Mouse (Mus musculus) cerebellum, adult 9-11 months (tissue): ENCODE measurements around the gene Wdr24.

ENCODE experiments used
- DNase-seq: peaks from one replicate; pipeline ENCODE4 v3.0.0; 2022

The Wdr24 gene

DNA sequence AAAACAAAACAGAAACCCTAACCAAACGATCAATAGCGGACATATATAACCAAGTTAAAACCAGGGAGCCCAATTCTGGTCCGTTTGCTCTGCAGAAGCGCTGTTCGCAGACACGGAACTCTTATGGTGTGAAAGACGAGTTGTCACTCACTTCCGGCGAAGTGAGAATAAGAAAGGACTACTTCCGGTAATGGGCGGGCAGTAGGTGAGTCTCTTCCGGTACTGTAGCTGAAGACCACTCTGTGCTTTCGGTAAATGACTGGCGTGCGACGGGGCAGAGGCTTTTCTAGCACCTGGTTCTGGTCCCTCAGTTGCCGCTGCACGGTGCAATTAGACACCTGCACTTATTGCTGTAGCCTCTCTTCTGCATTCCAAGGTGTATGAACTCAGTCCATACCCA lies at the start of gene Wdr24:
Gene Wdr24 (plus strand): TSS at position 176 of the 400 bp plus-strand sequence.
- peak; percentile 84 for DNase-seq

DNA sequence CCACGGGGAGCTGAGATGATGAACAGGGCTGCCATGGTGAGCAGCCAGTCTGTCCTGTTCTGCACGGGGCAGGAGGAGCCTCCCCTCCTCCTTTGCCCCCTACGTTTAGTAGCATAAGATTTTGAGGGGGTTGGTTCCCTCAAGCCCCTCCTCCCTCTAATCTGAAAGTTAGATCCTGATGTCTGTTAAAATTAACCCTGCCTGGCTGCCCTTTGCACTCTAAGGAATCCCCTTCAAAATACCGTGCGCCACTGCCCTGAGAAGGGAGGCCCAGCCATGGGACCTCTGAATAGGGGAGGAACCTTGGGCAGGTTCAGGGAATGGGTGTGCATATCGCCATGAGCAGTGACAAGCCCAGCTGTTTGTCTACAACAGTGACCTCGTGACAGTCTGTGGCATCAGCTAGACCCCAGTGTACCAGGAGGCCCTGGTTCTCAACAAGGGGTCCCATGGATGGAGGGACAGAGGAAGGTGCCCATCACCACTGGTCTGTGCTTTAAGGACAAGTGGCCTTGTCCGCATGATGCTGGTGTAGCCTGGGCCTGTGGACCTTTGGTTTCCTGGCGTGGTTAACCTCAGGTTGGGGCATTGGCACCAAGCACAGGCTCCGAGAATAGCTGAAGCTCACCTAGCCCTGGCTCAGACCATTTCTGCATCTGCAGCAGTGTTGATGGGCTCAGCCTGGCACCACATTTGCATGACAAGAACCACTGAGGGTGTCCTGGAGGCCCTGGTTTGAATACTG lies 47.9 kb upstream of the Wdr24 start:
- DNase-seq: peak; percentile 31

DNA sequence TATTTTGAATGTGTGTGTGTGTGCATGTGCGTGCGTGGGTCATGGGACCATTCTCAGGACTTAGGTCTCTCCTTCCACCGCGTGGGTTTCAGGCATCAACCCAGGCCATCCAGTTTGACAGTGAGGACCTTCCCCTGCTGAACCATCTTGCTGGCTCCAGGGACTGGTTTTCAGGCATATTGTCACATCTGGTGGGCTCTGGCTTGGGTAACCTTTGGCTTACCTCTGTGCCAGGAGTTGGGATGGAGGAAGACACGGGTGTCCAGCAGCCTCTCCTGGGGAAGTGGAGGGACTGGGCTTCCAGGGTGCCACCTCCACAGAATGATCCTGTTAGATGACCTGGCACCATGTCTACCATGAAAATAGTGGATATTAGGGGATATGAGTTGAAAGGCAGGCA lies 45.5 kb upstream of the Wdr24 start:
- DNase-seq: no peak

DNA sequence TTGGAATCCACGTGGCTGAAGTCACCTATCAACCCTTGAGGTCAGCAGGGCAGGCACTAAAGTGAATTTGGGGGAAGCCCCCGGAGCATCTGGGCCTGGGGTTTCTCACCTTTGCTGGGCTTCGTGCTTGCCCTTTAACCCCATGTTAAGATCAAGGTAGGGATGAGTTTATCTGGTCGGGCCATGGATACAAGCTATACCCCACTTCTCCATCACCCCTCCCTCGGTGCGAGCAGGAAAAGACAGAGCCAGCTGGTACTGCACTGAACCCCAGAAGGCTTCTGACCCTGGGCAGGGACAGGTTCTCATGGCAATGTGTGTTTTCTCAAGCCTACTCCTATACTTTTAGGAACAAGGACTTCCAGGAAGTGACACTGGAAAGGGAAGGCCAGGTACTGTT lies 42.1 kb upstream of the Wdr24 start:
- DNase-seq: no peak

DNA sequence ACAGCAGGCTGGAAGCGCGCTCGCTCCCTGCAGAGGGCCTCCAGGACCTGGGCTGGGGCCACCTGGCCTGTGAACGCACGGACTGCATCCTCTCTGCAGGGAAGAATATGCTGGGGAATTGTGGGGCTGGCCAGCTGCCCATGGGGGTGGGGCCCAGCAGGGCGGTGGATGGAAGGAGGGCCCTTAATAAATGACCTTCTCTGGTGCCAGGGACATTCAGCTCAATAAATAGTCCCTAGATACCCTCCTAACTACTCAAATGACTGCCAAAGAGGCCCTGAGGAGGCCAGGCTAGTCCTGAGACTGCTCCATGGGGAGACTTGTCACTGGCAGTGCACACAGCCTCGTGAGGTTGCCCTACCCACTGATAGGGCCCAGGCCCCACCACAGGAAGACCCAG lies 40.3 kb upstream of the Wdr24 start:
- DNase-seq: peak; percentile 73

DNA sequence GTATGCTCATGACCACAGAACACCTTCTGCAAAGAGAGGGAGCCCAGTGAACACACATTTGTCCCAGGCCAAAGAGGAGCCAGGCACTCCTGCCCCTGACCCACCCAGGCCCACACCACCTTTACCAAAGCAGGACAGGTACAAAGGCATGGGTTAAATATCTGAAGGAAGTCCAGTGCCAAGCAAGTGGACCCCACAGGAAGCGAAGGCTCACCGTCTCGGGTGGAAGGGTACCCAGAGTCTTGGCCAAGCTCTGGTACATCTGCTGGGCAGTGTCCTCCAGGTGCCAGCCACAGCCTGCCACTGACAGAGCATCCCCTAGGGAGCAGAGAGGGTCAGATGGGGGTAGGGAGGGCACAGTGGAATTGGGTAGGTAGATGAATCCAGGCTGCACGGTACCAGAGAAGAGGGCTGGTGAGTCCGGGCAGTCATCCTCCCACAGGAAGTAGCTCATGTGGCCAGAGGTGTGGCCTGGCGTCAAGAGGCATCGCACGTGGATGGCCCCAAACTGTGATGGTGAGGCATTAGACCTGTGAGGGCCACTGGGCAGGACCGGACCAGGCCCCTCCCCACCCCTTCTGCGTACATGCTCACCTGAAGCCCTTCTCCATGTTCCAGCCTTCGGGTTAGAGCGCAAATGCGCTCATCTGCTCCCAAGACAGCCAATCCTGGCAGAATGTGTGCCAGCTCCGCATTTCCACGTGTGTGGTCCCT lies 39.4 kb upstream of the Wdr24 start:
- peak; percentile 54 for DNase-seq

DNA sequence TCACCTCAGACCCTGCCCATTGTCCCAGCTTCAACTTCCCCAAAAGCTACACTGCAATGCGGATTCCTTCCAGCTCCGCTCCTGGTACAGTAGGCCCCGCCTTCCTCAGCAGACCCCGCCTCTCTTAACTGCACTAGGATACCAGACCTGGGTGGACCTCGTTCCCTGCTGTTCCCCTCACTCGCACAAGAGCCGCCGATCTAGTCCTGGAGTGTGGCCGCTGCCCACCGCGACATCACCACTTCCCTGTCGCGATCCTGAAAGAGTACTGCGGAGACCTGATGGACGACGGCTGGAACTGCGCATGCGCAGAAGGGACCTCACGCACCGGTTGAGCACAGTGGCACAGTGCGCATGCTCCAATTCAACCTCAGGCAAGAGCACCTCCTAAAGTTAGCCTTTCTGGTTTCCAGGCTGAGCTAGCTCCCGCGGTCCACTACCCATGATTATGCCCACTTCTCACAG lies 38.1 kb upstream of the Wdr24 start, which contains the start of gene Haghl:
Gene Haghl (minus strand): TSS at position 393 of the 465 bp plus-strand sequence.
- DNase-seq: peak; percentile 97

DNA sequence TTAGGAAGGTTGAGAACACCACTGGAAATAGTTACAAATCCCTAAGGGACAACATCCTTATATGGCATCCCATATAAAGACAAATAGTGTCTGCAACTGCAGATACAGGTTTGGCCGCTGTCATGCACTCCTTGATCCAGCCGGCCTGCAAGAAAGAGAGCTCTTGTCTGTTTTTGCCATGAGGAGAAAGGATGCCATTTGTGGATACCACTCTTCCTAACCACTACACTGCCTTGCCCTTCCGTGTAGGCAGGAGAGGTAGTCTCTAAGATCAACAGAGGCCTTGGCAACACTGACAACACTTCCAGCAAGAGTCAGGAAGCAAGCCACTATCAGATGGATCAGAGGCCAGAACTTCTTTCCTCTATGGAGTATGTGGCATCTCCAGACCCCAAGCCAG lies 37.1 kb upstream of the Wdr24 start, which contains the start of gene Ccdc78:
Gene Ccdc78 (plus strand): TSS at position 301 of the 400 bp plus-strand sequence.
- no peak for DNase-seq

DNA sequence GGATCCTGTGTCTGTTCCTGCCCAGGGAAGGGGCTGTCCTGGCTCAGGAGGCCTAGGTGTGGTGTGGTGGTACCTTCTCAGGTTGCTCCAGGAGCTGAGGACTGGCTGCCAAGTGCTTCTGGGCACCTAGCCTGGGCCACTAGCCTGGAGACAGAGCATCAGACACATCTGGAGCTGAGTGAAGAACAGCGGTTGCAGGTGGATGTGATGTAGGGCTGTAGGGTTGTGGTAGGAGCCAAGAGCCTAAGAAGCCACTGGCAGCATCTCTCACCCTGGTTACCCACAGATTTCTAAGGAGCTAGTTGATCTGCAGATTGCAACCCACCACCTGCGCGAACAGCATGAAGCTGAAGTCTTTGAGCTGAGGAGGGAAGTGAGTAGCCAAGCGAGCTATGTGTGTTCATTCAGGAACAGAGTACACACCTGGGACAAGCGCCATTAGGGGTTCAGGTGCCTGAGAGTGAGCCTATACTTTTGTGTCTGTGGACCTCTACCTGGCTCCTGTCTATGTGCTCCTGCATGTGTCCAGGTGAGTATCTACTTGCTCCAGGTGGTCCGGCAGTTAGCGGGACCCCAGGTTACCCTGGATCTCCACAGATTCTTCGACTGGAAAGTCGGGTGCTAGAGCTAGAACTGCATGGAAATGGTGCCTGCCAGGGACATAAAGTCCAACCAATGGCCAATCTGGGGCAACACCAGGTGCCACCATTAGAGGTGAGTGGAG lies 36.5 kb upstream of the Wdr24 start:
- no peak for DNase-seq

DNA sequence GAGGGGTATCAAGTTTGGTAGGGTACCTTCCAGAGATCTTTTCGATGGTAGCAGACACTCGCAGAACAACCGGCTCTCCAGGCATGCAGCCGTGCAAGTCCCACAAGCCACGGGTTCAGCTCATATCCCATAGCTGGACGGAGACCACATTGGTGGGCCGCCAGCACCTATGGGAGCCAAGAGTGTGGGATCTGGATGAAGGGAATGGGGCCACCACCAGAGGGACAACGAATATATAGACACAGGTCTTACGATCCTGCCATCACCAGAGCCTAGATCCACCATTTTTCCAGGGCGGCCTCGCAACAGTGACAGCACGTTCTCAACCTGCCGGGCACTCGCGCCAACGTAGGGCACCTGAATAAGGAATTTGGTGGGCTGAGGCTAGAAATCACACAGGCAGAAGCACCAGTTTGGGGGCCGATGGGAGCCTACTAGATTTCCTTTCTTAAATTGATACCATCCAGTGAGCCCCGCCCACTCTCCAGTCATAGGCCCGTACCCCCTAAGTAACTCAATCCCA lies 32.0 kb upstream of the Wdr24 start:
- no peak for DNase-seq

DNA sequence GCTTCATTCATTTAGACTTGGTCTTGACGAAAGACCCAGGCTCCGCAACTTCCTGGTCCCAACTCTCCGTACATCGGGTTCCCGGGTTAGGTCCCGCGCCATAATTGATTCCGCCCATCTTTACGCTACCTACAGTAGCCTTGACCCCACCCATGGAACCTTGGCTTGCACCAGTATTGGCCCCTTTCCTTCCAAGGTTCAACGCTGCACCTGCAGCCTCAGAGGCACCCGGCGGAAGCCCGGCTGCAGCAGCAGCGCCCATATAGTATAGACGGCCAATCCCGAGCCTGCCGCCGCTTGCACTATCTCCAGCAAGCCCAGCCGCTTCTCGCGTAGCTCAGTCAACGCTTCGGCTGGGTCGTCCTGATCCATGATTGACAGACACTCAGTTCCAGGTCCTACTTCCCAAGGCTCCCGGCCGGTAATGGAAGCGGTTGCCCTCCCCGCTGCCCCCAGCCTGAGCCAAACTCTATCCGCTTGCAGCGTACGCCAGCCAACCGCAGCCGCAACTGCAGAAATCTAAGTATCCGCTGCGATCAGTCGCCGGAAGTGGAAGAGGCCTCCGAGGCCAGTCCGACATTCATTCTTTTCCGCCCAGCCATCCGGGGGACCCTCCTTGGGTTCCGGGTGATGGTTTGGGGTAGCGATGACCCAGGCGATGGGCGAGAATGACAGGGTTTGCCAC lies 31.4 kb upstream of the Wdr24 start:
- DNase-seq: peak; percentile 85

DNA sequence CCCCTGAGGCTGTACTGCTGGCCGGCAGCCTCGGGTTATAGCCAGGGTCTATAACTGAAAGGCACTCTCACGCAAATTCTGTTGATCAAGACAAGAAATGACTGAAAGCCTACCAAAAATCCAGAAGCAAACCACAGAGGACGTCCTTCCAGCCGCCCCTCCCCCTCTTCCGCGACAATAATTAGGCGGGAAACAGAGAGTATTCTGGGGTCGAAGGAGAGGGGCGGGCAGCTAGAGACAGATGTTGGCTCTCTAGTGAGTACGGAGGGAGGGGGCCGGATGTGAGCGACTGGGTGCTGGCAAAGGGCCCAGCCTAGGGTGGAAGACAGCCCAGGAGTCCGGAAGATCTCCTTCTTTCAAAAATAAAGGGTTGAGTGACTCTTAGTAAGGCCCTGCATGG lies 30.8 kb upstream of the Wdr24 start, which contains the start of gene Fam173a:
Gene Fam173a (minus strand): TSS at position 287 of the 400 bp plus-strand sequence.
- peak; percentile 76 for DNase-seq

DNA sequence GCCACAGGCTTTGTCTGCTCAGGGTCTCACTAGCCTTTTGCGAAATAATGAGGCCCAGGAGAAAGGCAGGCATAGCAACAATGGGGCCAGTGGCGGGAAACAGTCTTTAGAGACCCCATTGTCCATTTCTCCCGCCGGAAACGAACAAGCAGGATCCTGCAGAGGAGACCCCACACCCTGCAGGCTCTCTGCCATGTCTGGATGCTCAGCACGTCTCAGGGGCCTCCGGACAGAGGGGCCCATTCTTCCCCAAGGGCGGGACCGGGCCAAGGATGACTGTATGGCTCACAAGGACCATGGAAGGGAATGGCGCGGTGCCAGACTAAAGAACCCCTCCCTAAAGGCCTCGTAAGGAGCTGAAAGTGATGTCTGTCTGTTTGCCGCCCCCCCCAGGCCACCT lies 29.2 kb upstream of the Wdr24 start:
- no peak for DNase-seq

DNA sequence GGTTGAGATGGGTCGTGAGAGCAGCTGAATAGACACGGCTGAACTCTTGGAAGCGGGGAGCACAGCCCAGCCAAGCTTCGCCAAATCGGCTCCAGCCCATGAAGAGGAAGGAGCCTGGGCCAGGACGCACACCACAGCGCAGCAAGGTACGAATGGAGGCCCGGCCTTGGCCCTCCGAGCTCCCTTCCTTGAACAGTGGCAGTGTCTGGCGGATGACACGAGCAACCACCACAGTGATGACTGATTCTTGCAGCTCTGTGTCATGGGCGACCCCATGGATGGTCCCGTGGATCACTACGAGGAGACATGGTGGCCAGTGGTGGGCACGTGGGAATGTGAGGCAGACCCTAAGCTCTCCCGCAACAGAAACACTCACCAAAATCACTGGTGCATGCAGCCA lies 28.4 kb upstream of the Wdr24 start:
- DNase-seq: no peak

DNA sequence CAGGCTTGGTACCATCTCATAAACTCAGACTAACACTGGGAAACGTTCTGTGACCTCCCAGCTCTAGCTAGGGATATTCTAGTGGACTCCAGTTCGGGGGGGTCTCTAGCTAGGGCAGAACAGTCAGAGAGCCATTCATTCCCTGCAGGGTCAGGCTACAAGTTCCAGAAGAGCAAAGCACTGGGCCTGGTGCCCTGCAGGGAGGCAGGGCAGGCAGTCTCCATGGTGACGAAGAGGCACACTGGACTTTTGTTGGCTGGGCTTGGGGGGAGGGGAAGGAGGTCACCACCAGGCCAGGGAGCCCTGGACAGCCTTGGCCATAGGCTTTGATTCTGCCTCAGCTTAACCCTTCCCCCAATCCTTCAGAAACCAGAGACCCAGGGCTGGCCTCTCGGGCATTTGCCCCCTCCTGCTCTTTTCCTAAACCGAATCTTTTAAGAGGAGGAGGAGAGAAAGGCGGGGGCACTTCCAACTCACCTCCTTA lies 27.8 kb upstream of the Wdr24 start, which contains the start of gene AC134908.4:
Gene AC134908.4 (minus strand): TSS at position 51 of the 484 bp plus-strand sequence.
- peak; percentile 74 for DNase-seq

DNA sequence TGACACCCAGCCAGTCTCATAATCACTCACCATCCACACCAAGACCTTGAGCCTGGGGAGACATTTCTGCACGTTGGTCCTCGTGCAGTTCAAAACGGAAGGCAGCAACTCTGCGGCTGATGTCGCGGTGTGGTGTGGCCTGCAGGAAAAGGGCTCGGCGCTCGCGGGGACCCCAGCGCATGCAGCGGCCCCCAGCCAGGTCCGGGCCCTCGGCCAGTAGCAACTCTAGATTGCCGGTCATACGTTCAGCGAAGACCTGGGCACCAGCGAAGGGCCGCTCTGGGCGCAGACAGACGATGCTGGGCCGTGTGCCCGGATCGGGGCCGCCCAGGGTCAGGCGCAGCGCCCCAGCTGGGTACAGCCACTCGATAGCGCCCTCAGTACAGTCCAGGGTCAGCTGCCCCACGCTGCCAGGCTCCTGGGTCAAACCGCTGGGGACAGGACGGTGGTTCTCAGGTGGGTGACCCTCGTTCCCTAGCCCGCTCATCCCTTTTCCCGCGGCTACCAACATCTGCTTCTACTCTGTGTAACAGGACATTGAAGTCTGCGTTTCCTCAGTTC lies 27.1 kb upstream of the Wdr24 start:
- DNase-seq: no peak

DNA sequence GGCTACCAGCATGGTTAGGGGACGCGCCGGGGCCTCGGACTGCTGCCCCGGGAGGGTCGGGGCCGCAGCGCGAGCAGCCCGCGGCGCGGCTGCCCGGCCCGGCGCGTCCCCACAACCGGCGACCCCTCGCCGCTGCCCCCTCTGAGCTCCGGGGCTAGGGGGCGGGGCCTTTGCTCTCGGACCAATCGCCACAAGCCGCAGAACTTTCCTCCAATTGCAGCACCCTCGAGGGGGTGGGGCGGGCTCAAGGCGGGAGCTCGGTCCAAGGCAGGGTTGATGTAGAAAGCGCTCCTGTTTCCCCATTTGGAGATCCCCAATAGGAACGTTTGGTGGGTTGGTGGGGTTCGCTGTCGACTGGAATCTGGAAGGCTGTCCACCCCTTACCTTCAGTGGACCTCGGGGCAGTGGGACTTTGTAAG lies 26.5 kb upstream of the Wdr24 start, which contains the start of gene Metrn:
Gene Metrn (minus strand): TSS at position 186 of the 419 bp plus-strand sequence.
- DNase-seq: peak; percentile 74

DNA sequence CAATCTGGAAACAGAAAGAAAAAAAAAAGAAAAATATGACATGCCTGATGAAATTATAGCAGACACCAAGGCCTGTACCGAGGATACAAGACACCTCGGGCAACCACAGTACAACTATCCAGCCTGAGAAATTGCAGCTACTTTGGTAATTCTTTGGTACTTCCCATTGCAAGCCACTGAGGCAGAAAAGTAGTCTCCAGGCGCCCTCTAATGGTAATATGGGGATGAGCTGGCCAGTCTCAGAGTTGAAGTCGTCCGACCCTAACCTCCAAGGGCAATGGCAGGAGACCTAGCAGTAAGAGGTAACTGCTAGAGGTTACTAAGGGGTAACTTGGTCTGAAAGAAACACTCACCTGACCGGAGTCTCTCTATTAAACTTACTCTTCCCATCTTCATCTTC lies 22.4 kb upstream of the Wdr24 start:
- peak; percentile 71 for DNase-seq

DNA sequence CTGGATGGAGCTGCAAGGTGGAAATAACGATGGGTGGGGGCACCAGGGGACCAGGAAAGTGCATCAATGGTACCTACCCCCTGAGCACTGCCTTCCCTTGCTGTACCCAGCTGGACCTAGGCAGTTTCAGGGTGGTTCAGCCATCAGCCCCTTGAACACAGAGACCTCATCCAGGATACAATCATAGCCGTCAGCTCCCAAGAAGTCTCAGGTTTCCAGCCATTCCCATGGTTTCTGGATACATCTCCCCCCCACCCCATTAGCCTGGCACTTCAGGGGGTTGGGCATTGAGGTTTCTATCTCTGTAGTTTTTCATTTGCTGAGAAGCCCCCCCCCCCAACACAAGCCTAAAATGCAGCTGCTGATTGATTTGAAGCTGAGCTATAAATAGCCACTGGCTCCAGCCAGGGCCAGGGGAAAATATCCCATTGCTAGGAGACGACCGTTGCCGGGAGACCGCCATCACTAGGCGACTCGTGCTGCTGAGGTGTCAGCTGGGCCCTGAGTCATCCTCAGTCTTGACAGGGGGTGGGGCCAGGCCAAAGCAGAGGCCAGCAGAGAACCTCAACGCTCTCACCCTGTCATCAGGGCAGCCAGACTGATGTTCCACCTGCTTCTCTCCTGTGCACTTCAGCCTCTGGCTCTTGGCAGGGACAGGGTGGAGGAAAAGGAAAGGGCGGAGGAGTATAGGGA lies 20.5 kb upstream of the Wdr24 start:
- peak; percentile 58 for DNase-seq

DNA sequence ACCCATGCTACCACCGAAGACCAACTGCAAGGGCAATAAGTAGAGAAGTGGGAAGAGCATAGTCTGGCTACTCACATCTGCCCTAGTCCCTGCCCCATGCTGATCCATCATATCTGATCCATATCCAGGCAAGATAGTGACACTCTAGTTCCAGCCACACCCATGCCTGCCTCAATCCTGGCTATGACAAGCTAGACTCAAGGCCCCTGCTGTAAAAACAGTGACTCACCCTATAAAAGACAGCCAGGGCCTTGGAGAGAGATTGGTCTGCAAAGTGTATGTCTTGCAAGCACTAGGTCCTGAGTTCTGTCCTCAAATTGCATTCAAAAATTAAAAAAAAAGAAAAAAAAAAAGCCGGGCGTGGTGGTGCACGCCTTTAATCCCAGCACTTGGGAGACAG lies 16.9 kb upstream of the Wdr24 start:
- DNase-seq: peak; percentile 43

DNA sequence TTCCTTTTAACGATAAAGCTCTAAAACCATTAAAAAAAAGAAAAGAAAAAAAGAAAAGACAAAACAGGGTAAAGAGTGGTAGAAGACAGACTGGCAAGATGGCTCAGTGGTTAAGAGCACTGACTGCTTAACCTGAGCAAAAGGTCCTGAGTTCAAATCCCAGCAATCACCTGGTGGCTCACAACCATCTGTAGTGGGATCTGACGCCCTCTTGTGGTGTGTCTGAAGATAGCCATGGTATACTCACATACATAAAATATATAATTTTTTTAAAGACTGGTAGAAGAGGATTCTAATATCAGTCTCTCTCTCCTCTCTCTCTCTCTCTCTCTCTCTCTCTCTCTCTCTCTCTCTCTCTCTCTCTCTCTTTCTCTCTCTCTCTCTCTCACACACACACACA lies 16.0 kb upstream of the Wdr24 start:
- peak; percentile 40 for DNase-seq
